Mouse (Mus musculus): ENCODE data around the gene Nhlh1. TPM values are rescaled to one million over a fixed set of nuclear protein-coding genes. Genes with fewer than 3 reads are reported as not detected.

The Nhlh1 gene
- polyA plus RNA-seq (2012; rRNA removed) = not detected in 2 replicates

DNA sequence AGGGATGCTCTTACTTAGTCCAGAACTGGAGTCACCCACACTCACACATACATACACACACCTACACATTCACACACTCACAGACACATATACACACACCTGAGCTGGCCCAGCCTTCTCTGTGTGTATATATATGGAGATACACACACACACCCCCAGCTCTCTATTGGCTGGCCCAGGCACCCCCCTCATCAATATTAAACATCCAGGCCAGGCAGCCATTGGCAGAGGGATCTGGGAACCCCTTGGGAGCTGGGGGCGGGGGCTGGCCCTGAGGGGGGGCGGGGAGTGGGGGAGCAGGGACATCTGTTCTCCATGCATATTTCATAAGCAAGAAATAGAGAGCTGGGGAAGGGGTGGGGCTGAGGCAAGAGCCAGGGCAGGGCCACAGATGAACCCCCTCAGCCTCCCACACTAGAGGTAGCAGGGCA lies at the start of gene Nhlh1:
TSS of gene Nhlh1 (minus strand) at position 83 of the 431 bp plus-strand sequence.

GRCm38 (mm10) chr1:172082101-172082898 lies 24.9 kb upstream of the Nhlh1 start, which contains the start of the genes Copa and Ncstn:
Gene Copa, plus strand, starts transcription at chr1:172082529.
Gene Ncstn, minus strand, starts transcription at chr1:172082795.

DNA sequence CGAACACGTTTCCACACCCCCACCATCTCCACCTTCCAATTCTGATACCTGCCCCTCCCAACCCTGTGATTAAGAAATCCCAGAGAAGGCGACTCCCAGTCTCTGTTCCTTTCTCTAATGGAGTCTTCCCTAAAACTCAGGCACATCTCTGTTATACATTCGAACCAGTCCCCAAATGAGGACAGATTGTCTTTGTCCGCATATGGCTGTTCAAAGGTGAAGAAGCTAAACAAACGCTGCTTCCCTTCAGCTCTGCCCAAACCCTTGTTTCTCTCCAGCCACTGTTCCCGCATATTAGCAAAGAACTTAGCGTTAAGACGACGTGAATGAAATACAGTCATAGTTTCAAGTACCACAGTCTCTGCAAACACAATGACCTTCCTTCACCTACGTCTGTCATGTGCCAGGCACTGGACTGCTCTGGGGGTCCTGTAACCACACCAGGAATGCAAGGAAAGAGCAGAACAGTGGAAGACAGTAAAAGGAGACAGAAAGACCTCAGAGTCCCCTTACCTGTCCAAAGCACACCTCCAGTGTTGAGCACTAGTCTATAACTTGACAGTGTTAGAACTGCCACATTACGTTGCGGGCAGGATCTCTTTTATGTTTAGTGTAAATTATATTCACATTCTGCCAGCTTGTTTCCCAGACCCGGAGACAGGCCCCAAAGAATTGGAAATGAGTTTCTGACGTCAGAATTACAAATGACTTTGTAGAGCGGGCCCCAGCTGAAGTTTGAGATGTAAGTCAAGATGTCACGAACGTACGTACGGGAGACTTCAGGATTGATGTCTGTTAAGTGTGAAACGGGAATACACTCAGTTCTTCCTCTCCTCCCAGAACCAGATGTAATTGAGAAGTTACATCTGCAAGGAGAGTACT lies 28.7 kb downstream of the Nhlh1 start, which contains the start of gene Vangl2:
TSS of gene Vangl2 (minus strand) at position 51 of the 882 bp plus-strand sequence.

Other genes starting within 250 kb of the Nhlh1 start
- gene Cd84, start 217.9 kb downstream of the Nhlh1 start, polyA plus RNA-seq (2012; rRNA removed) = 0.16 and 0.50 TPM in 2 replicates
- gene Gm10521, start 161.9 kb downstream of the Nhlh1 start, polyA plus RNA-seq (2012; rRNA removed) = 0.02 TPM in 1 of 2 replicates, not detected in the other
- 0.03 TPM in 1 of 2 replicates, not detected in the other for gene Slamf6, start 140.1 kb downstream of the Nhlh1 start, polyA plus RNA-seq (2012; rRNA removed)
- gene Vangl2, start 29.1 kb downstream of the Nhlh1 start, polyA plus RNA-seq (2012; rRNA removed) = 2.1 and 2.7 TPM in 2 replicates
- 9.9 and 13.8 TPM in 2 replicates for gene Copa, start 25.0 kb upstream of the Nhlh1 start, polyA plus RNA-seq (2012; rRNA removed)
- 29.2 and 36.4 TPM in 2 replicates for gene Ncstn, start 25.2 kb upstream of the Nhlh1 start, polyA plus RNA-seq (2012; rRNA removed)
- gene Pex19, start 69.2 kb upstream of the Nhlh1 start, polyA plus RNA-seq (2012; rRNA removed) = 38.8 and 43.0 TPM in 2 replicates
- 12.9 and 15.0 TPM in 2 replicates for gene Dcaf8, start 90.5 kb upstream of the Nhlh1 start, polyA plus RNA-seq (2012; rRNA removed)
- gene Pea15a, start 149.2 kb upstream of the Nhlh1 start, polyA plus RNA-seq (2012; rRNA removed) = 17.5 and 18.0 TPM in 2 replicates
- 4.1 and 8.0 TPM in 2 replicates for gene Casq1, start 162.3 kb upstream of the Nhlh1 start, polyA plus RNA-seq (2012; rRNA removed)
- gene Atp1a4, start 200.8 kb upstream of the Nhlh1 start, polyA plus RNA-seq (2012; rRNA removed) = 0.10 TPM in 1 of 2 replicates, not detected in the other
- gene Igsf8, start 204.1 kb upstream of the Nhlh1 start, polyA plus RNA-seq (2012; rRNA removed) = 52.9 and 69.9 TPM in 2 replicates
- gene Atp1a2, start 240.5 kb upstream of the Nhlh1 start, polyA plus RNA-seq (2012; rRNA removed) = 5.7 and 8.7 TPM in 2 replicates